Mouse (Mus musculus): ENCODE measurements around the gene Naip2.
"Not testable (repeated sequence)": the region's sequence is repeated elsewhere in the genome, so short reads cannot be mapped to it uniquely, and the experiment has no call there.

GRCm38 (mm10) chr13:100166378-100166777 lies 35.5 kb downstream of the Naip2 start:
- not testable (repeated sequence) for TF ChIP-seq CTCF (IDR thresholded peaks at IDR 0.05; ENCODE audit: control insufficient read depth, insufficient read depth, insufficient replicate concordance, low read depth, low read length); POLR2A (IDR thresholded peaks at IDR 0.05; ENCODE audit: control insufficient read depth, low read depth, low read length)
